Mouse (Mus musculus): ENCODE data around the gene Atg4b. TPM values are rescaled to one million over a fixed set of nuclear protein-coding genes. Genes with fewer than 3 reads are reported as not detected.

Atg4b gene
- 108 TPM for polyA plus RNA-seq (2017; shearing (Covaris generic))

GRCm38 (mm10) chr1:93751290-93751689, at the start of gene Atg4b:
Gene Atg4b (plus strand): TSS chr1:93751500.

GRCm38 (mm10) chr1:93754573-93755290, 3.4 kb downstream of the Atg4b start, which contains the start of gene Thap4:
Gene Thap4 (minus strand): TSS chr1:93754864.

DNA sequence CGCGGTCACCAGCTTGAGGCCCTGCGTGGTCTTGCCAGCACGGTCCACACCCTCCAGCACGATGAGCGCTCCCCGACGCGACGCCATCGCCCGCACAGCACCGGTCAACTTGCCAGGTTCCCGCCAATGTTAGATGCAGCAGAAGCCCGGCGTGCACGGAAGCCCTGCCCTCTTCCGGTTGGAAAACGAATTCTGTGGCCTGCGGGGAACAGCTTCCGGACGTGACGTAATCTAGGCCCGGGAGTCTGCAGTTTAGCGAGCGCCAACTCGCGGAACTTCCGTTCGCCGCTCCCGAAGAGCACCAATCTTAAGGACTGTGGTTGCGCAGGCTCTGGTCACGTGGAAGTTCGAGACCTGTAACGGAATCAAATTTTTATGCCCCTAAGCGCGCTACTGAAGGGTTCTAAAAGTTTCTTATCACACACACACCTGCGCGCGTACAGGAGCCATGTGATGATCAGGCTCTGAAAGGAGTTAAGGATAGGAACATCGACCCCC, 50.5 kb downstream of the Atg4b start, which contains the start of gene Dtymk:
Gene Dtymk, minus strand, starts transcription at position 194 of the 498 bp plus-strand sequence.

GRCm38 (mm10) chr1:93803556-93804507, 52.5 kb downstream of the Atg4b start, which contains the start of gene Ing5:
Gene Ing5 (plus strand): TSS chr1:93803965.

DNA sequence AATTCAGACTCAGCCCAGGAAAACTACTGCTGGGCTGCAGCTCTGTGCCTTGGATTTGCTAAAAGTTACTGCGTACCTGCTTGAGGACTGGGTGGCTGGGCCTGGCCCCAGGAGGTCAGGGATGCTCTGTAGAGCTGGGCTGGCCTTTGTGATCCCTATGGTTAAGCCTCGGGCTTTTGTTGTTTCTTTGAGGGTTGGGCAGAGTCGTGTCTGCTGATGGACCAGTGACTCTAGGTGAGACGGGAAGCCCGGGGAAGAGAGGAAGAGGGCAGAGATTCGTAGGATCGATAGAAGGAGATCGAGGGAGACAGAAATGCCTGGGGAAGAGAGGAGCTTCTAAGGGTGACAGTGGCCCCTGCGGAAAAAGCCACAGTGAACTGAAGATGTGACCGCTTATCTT, 73.3 kb downstream of the Atg4b start, which contains the start of gene D2hgdh:
Gene D2hgdh, plus strand, starts transcription at position 301 of the 400 bp plus-strand sequence.

Other genes starting within 250 kb of the Atg4b start
- 2.5 TPM for gene Farp2, start 239.4 kb upstream of the Atg4b start, polyA plus RNA-seq (2017; shearing (Covaris generic))
- gene Stk25, start 92.8 kb upstream of the Atg4b start, polyA plus RNA-seq (2017; shearing (Covaris generic)): 136 TPM
- gene Bok, start 65.8 kb upstream of the Atg4b start, polyA plus RNA-seq (2017; shearing (Covaris generic)): 0.99 TPM
- 20.1 TPM for gene Thap4, start 3.4 kb downstream of the Atg4b start, polyA plus RNA-seq (2017; shearing (Covaris generic))
- 36.8 TPM for gene Dtymk, start 50.4 kb downstream of the Atg4b start, polyA plus RNA-seq (2017; shearing (Covaris generic))
- 51.6 TPM for gene Ing5, start 52.5 kb downstream of the Atg4b start, polyA plus RNA-seq (2017; shearing (Covaris generic))
- gene D2hgdh, start 73.4 kb downstream of the Atg4b start, polyA plus RNA-seq (2017; shearing (Covaris generic)): 18.7 TPM
- gene Gal3st2, start 109.8 kb downstream of the Atg4b start, polyA plus RNA-seq (2017; shearing (Covaris generic)): not detected
- 0.23 TPM for gene Gal3st2b, start 166.8 kb downstream of the Atg4b start, polyA plus RNA-seq (2017; shearing (Covaris generic))
- 0.09 TPM for gene Gal3st2c, start 239.0 kb downstream of the Atg4b start, polyA plus RNA-seq (2017; shearing (Covaris generic))

Measured in effector memory CD4-positive, alpha-beta T cell, adult 7 months (primary cell).